Mouse (Mus musculus): ENCODE measurements around the gene Nelfa. TPM values are rescaled to one million over a fixed set of nuclear protein-coding genes. Genes with fewer than 3 reads are reported as not detected.
"Not testable (repeated sequence)": the region's sequence is repeated elsewhere in the genome, so short reads cannot be mapped to it uniquely, and the experiment has no call there.

Gene Nelfa
- polyA plus RNA-seq (2016; fragmentation: Nextera tagmentation; extraction: Ambion mirVana) = 87.5 and 89.2 TPM in 2 replicates

DNA sequence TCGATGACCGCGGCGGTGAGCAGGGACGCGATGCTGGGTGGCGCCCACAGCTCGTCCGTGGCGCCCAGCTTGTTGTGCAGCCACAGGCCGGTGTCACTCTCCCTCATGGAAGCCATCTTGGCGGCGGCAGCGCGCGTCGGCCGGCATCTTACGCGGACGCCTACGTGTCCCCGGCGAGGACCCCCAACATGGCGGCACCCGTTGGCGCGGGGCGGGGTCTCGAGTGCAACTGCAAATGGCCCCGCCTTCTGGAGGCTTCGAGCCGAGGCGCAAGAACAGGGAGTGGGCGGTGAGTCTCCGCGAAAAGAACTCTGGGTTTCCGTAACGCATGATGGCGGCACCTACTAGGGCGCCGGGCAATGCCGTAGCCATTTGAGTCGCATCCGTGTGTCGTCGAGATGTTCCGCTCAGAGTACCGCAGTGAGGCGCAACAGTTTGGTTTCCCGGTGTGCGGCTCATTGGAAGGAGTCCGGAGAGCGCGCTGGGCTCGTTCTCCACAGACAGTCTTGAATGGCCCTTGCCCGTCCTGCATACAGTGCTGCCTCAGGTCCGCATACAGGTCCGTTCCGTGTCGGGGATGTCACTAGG, at the start of gene Nelfa:
Gene Nelfa, minus strand, starts transcription at position 294 of the 588 bp plus-strand sequence.
- H3K27me3 ChIP-seq (replicated peaks; ENCODE audit: low read depth, poor library complexity, severe bottlenecking) = no peaks in the 10 kb centered on the region
- peaks cover 52% of the 10 kb centered on the region for H3K36me3 ChIP-seq (replicated peaks)
- WGBS = under 1% methylated on average over 61 of the region's 61 CpGs
- H3K27ac ChIP-seq (replicated peaks) = peak within 1 kb of the TSS; percentile 97
- peaks cover 25% of the 10 kb centered on the region for H3K4me1 ChIP-seq
- DNase-seq (ENCODE audit: low spot score) = peak; percentile 99
- peak within 1 kb of the TSS; percentile 96 for H3K4me3 ChIP-seq
- H3K9me3 ChIP-seq = peaks cover 30% of the 10 kb centered on the region; the same call in 1 of the 2 replicates

- Histone ChIP-seq H3K27me3 (replicated peaks; ENCODE audit: low read depth, poor library complexity, severe bottlenecking) (peaks cover 6% of the 10 kb centered on the region; the same call in 1 of the 2 replicates), H3K9me3 (0 out of 2 replicates have a peak, but pooled peaks cover 2% of the 10 kb centered on the region), H3K4me1 (peaks cover 40% of the 10 kb centered on the region), H3K4me3 (peak within 1 kb of the TSS; percentile 97), H3K27ac (replicated peaks) (peak within 1 kb of the TSS; percentile 93), H3K36me3 (replicated peaks) (peaks cover 12% of the 10 kb centered on the region)
- peak; percentile 94 for DNase-seq (ENCODE audit: low spot score)
- whole genome bisulfite sequencing = under 1% methylated on average over 88 of the region's 88 CpGs
Observed at GRCm38 (mm10) chr5:33983309-33984121, 47.3 kb upstream of the Nelfa start, which contains the start of gene Gm1673. Gene Gm1673, plus strand, starts transcription at chr5:33983433.

GRCm38 (mm10) chr5:33982731-33983259, 46.6 kb upstream of the Nelfa start:
- Histone ChIP-seq H3K4me3 (peak overlapping the region; percentile 97), H3K9me3 (0 out of 2 replicates have a peak, but pooled peaks cover 2% of the 10 kb centered on the region), H3K27me3 (replicated peaks; ENCODE audit: low read depth, poor library complexity, severe bottlenecking) (peaks cover 6% of the 10 kb centered on the region; the same call in 1 of the 2 replicates), H3K27ac (replicated peaks) (peak overlapping the region; percentile 93), H3K36me3 (replicated peaks) (peaks cover 12% of the 10 kb centered on the region), H3K4me1 (peaks cover 40% of the 10 kb centered on the region)
- 3% methylated on average over 26 of the region's 26 CpGs for WGBS
- DNase-seq (ENCODE audit: low spot score) = no peak

- no peak for DNase-seq (ENCODE audit: low spot score)
- Histone ChIP-seq H3K4me1 (no peaks in the 10 kb centered on the region), H3K27me3 (replicated peaks; ENCODE audit: low read depth, poor library complexity, severe bottlenecking) (no peaks in the 10 kb centered on the region), H3K4me3 (no peak overlapping the region), H3K27ac (replicated peaks) (no peak overlapping the region), H3K36me3 (replicated peaks) (no peaks in the 10 kb centered on the region; the same call in 1 of the 2 replicates), H3K9me3 (0 out of 2 replicates have a peak, but pooled peaks cover 2% of the 10 kb centered on the region)
- WGBS = 52% methylated on average over 3 of the region's 3 CpGs
Observed at GRCm38 (mm10) chr5:33976267-33976666, 40.1 kb upstream of the Nelfa start.

DNA sequence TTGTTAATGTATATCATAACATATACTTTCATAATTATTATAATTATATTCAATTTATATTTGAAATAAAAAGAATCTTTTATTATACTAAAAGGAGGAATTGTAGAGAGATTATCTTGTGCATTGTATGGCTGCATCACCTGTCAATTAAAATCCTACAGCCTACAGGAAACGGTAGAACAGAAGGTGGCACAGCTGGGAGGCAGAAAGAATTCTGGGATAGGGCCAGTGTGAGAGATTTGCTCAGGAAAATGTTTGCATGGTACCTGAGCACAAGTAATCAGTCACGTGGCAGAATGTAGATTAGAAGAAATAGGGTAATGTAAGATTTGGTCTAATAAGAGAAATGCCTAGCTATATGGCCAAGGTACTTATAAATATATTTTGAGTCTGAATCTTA, 38.5 kb upstream of the Nelfa start:
- Histone ChIP-seq H3K27ac (replicated peaks) (no peak overlapping the region), H3K36me3 (replicated peaks) (no peaks in the 10 kb centered on the region; the same call in 1 of the 2 replicates), H3K4me3 (no peak overlapping the region), H3K4me1 (no peaks in the 10 kb centered on the region), H3K27me3 (replicated peaks; ENCODE audit: low read depth, poor library complexity, severe bottlenecking) (no peaks in the 10 kb centered on the region), H3K9me3 (0 out of 2 replicates have a peak, but pooled peaks cover 2% of the 10 kb centered on the region)
- WGBS = 70% methylated on average over 2 of the region's 2 CpGs
- DNase-seq (ENCODE audit: low spot score) = no peak

GRCm38 (mm10) chr5:33959382-33959781, 23.2 kb upstream of the Nelfa start:
- H3K9me3 ChIP-seq = peaks cover 13% of the 10 kb centered on the region; the same call in 1 of the 2 replicates
- DNase-seq (ENCODE audit: low spot score) = no peak
- no peaks in the 10 kb centered on the region for H3K4me1 ChIP-seq
- no peaks in the 10 kb centered on the region for H3K27me3 ChIP-seq (replicated peaks; ENCODE audit: low read depth, poor library complexity, severe bottlenecking)
- H3K36me3 ChIP-seq (replicated peaks) = no peaks in the 10 kb centered on the region
- H3K4me3 ChIP-seq = no peak overlapping the region
- WGBS = 85% methylated on average over 4 of the region's 4 CpGs
- H3K27ac ChIP-seq (replicated peaks) = no peak overlapping the region

- Histone ChIP-seq H3K36me3 (replicated peaks) (no peaks in the 10 kb centered on the region), H3K4me3 (no peak overlapping the region), H3K4me1 (no peaks in the 10 kb centered on the region), H3K27me3 (replicated peaks; ENCODE audit: low read depth, poor library complexity, severe bottlenecking) (no peaks in the 10 kb centered on the region), H3K9me3 (peaks cover 28% of the 10 kb centered on the region), H3K27ac (replicated peaks) (no peak overlapping the region)
- no peak for DNase-seq (ENCODE audit: low spot score)
- 88% methylated on average over 4 of the region's 4 CpGs for WGBS
Observed at GRCm38 (mm10) chr5:33955868-33956267, 19.7 kb upstream of the Nelfa start.

DNA sequence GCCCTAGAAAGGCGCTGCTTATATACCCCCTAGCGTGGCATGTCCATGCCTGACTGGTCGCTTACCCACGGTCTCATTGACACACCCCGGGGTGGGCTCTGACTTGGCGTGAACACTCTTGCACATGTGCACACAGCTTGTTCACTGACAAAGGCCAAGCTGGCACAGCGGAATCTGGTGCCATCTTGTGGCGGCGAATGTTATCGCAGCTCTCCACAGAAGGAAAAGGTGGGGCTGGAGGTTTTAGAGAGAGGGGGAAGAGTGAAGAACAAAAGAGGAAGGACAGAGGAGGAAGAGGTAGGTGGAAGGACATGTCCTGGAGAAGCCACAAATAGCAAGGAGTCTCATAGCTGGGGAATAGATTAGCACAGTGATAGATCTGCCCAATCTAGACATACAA, 18.1 kb upstream of the Nelfa start:
- DNase-seq (ENCODE audit: low spot score) = peak; percentile 73
- no peaks in the 10 kb centered on the region for H3K27me3 ChIP-seq (replicated peaks; ENCODE audit: low read depth, poor library complexity, severe bottlenecking)
- H3K27ac ChIP-seq (replicated peaks) = no peak overlapping the region
- WGBS = 44% methylated on average over 10 of the region's 10 CpGs
- no peaks in the 10 kb centered on the region for H3K36me3 ChIP-seq (replicated peaks)
- no peaks in the 10 kb centered on the region for H3K4me1 ChIP-seq
- peaks cover 28% of the 10 kb centered on the region for H3K9me3 ChIP-seq
- no peak overlapping the region for H3K4me3 ChIP-seq

GRCm38 (mm10) chr5:33953471-33954185, 17.4 kb upstream of the Nelfa start:
- H3K4me1 ChIP-seq = no peaks in the 10 kb centered on the region
- 86% methylated on average over 17 of the region's 17 CpGs for WGBS
- H3K27me3 ChIP-seq (replicated peaks; ENCODE audit: low read depth, poor library complexity, severe bottlenecking) = no peaks in the 10 kb centered on the region
- DNase-seq (ENCODE audit: low spot score) = no peak
- peaks cover 25% of the 10 kb centered on the region for H3K9me3 ChIP-seq
- no peak overlapping the region for H3K4me3 ChIP-seq
- no peaks in the 10 kb centered on the region for H3K36me3 ChIP-seq (replicated peaks)
- no peak overlapping the region for H3K27ac ChIP-seq (replicated peaks)

DNA sequence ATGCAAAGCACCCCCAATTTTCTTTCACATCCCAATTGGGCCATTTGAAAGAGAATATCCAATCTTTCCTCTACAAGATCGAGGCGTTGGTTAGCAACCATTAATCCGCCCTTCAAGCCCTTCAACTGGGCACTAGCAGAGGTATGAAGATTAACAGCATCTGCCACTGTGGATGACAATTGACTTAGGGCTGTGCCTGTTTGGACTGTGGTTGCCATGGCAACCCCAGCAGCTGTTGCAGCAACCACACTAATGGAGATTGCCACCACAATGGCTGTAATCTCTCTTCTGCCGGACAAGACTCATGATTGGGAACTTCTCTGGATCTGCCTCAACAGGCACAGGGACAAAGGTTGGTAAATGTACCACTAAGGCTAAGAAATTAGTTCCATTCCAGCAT, 12.1 kb upstream of the Nelfa start:
- DNase-seq (ENCODE audit: low spot score) = no peak
- Histone ChIP-seq H3K4me1 (no peaks in the 10 kb centered on the region), H3K36me3 (replicated peaks) (no peaks in the 10 kb centered on the region), H3K27me3 (replicated peaks; ENCODE audit: low read depth, poor library complexity, severe bottlenecking) (no peaks in the 10 kb centered on the region), H3K4me3 (no peak overlapping the region), H3K27ac (replicated peaks) (no peak overlapping the region), H3K9me3 (peaks cover 37% of the 10 kb centered on the region)
- WGBS = 92% methylated on average over 4 of the region's 4 CpGs

- H3K36me3 ChIP-seq (replicated peaks); H3K4me3 ChIP-seq; H3K27ac ChIP-seq (replicated peaks); H3K4me1 ChIP-seq; H3K27me3 ChIP-seq (replicated peaks; ENCODE audit: low read depth, poor library complexity, severe bottlenecking); DNase-seq (ENCODE audit: low spot score): not testable (repeated sequence)
- 84% methylated on average over 16 of the region's 16 CpGs for WGBS
- peaks cover 45% of the 10 kb centered on the region for H3K9me3 ChIP-seq
Observed at GRCm38 (mm10) chr5:33947035-33947434, 10.8 kb upstream of the Nelfa start.

GRCm38 (mm10) chr5:33938448-33938847, 2.2 kb upstream of the Nelfa start:
- peaks cover 25% of the 10 kb centered on the region for H3K4me1 ChIP-seq
- no peak overlapping the region for H3K4me3 ChIP-seq
- H3K9me3 ChIP-seq = peaks cover 52% of the 10 kb centered on the region
- H3K27me3 ChIP-seq (replicated peaks; ENCODE audit: low read depth, poor library complexity, severe bottlenecking) = no peaks in the 10 kb centered on the region
- WGBS = 90% methylated on average over 3 of the region's 3 CpGs
- peaks cover 38% of the 10 kb centered on the region for H3K36me3 ChIP-seq (replicated peaks)
- H3K27ac ChIP-seq (replicated peaks) = no peak overlapping the region
- DNase-seq (ENCODE audit: low spot score) = no peak
